Mouse (Mus musculus): Measurements from ENCODE around the gene Ccdc191. TPM values are rescaled to one million over a fixed set of nuclear protein-coding genes. Genes with fewer than 3 reads are reported as not detected.
A peak's percentile ranks its signal among the peaks of the same experiment; 100 is the strongest.

The Ccdc191 gene
- 14.1 and 18.8 TPM in 2 replicates for polyA plus RNA-seq (2015; fragmentation: Nextera tagmentation; extraction: Ambion mirVana)

GRCm38 (mm10) chr16:43889208-43890004, at the start of gene Ccdc191:
TSS of gene Ccdc191 (plus strand) at chr16:43889800.
- peak; percentile 100 for ATAC-seq (ENCODE audit: low FRiP score, low TSS enrichment)
- Histone ChIP-seq H3K9me3 (ENCODE audit: low read length) (no peaks in the 10 kb centered on the region), H3K27ac (ENCODE audit: low read length) (peak within 1 kb of the TSS; percentile 78), H3K36me3 (ENCODE audit: insufficient read depth, low read length) (no peaks in the 10 kb centered on the region), H3K4me1 (ENCODE audit: insufficient read depth, low read length) (peaks cover 15% of the 10 kb centered on the region), H3K4me2 (replicated peaks; ENCODE audit: low read depth, low read length) (peak within 1 kb of the TSS; percentile 94), H3K27me3 (ENCODE audit: insufficient read depth, low read length) (no peaks in the 10 kb centered on the region), H3K4me3 (ENCODE audit: low read length) (peak within 1 kb of the TSS; percentile 79), H3K9ac (replicated peaks; ENCODE audit: low read length) (peak within 1 kb of the TSS; percentile 94)
- WGBS: under 1% methylated on average over 32 of the region's 33 CpGs

GRCm38 (mm10) chr16:43841236-43841635, 48.4 kb upstream of the Ccdc191 start:
- Histone ChIP-seq H3K27ac (ENCODE audit: low read length) (no peak overlapping the region), H3K36me3 (ENCODE audit: insufficient read depth, low read length) (no peaks in the 10 kb centered on the region), H3K9ac (replicated peaks; ENCODE audit: low read length) (no peak overlapping the region), H3K4me2 (replicated peaks; ENCODE audit: low read depth, low read length) (no peak overlapping the region), H3K27me3 (ENCODE audit: insufficient read depth, low read length) (no peaks in the 10 kb centered on the region), H3K4me3 (ENCODE audit: low read length) (no peak overlapping the region), H3K4me1 (ENCODE audit: insufficient read depth, low read length) (no peaks in the 10 kb centered on the region), H3K9me3 (ENCODE audit: low read length) (no peaks in the 10 kb centered on the region)
- ATAC-seq (ENCODE audit: low FRiP score, low TSS enrichment): no peak
- WGBS: 67% methylated on average over 1 of the region's 1 CpGs

GRCm38 (mm10) chr16:43849839-43850238, 39.8 kb upstream of the Ccdc191 start:
- H3K9ac ChIP-seq (replicated peaks; ENCODE audit: low read length): no peak overlapping the region
- no peaks in the 10 kb centered on the region for H3K36me3 ChIP-seq (ENCODE audit: insufficient read depth, low read length)
- no peak overlapping the region for H3K27ac ChIP-seq (ENCODE audit: low read length)
- 56% methylated on average over 1 of the region's 1 CpGs for WGBS
- no peak for ATAC-seq (ENCODE audit: low FRiP score, low TSS enrichment)
- no peaks in the 10 kb centered on the region for H3K27me3 ChIP-seq (ENCODE audit: insufficient read depth, low read length)
- H3K4me1 ChIP-seq (ENCODE audit: insufficient read depth, low read length): no peaks in the 10 kb centered on the region
- H3K9me3 ChIP-seq (ENCODE audit: low read length): no peaks in the 10 kb centered on the region
- H3K4me2 ChIP-seq (replicated peaks; ENCODE audit: low read depth, low read length): no peak overlapping the region
- no peak overlapping the region for H3K4me3 ChIP-seq (ENCODE audit: low read length)

- no peak overlapping the region for H3K9ac ChIP-seq (replicated peaks; ENCODE audit: low read length)
Measured at GRCm38 (mm10) chr16:43858941-43859476, 30.6 kb upstream of the Ccdc191 start.

GRCm38 (mm10) chr16:43860624-43861023, 29.0 kb upstream of the Ccdc191 start:
- no peak for ATAC-seq (ENCODE audit: low FRiP score, low TSS enrichment)
- H3K36me3 ChIP-seq (ENCODE audit: insufficient read depth, low read length): peaks cover 18% of the 10 kb centered on the region
- no peak overlapping the region for H3K9ac ChIP-seq (replicated peaks; ENCODE audit: low read length)
- H3K27ac ChIP-seq (ENCODE audit: low read length): no peak overlapping the region
- no peaks in the 10 kb centered on the region for H3K27me3 ChIP-seq (ENCODE audit: insufficient read depth, low read length)
- no peaks in the 10 kb centered on the region for H3K9me3 ChIP-seq (ENCODE audit: low read length)
- H3K4me2 ChIP-seq (replicated peaks; ENCODE audit: low read depth, low read length): no peak overlapping the region
- WGBS: 82% methylated on average over 6 of the region's 6 CpGs
- H3K4me3 ChIP-seq (ENCODE audit: low read length): no peak overlapping the region
- H3K4me1 ChIP-seq (ENCODE audit: insufficient read depth, low read length): no peaks in the 10 kb centered on the region

More at GRCm38 (mm10) chr16:43858941-43859476, 30.6 kb upstream of the Ccdc191 start:
- Histone ChIP-seq H3K27me3 (ENCODE audit: insufficient read depth, low read length) (no peaks in the 10 kb centered on the region), H3K36me3 (ENCODE audit: insufficient read depth, low read length) (peaks cover 16% of the 10 kb centered on the region), H3K4me2 (replicated peaks; ENCODE audit: low read depth, low read length) (no peak overlapping the region), H3K4me1 (ENCODE audit: insufficient read depth, low read length) (no peaks in the 10 kb centered on the region), H3K9me3 (ENCODE audit: low read length) (no peaks in the 10 kb centered on the region), H3K27ac (ENCODE audit: low read length) (no peak overlapping the region), H3K4me3 (ENCODE audit: low read length) (no peak overlapping the region)
- WGBS: 89% methylated on average over 5 of the region's 5 CpGs
- no peak for ATAC-seq (ENCODE audit: low FRiP score, low TSS enrichment)

GRCm38 (mm10) chr16:43869805-43870204, 19.8 kb upstream of the Ccdc191 start:
- H3K36me3 ChIP-seq (ENCODE audit: insufficient read depth, low read length): peaks cover 31% of the 10 kb centered on the region
- no peaks in the 10 kb centered on the region for H3K27me3 ChIP-seq (ENCODE audit: insufficient read depth, low read length)
- H3K9ac ChIP-seq (replicated peaks; ENCODE audit: low read length): no peak overlapping the region
- H3K4me3 ChIP-seq (ENCODE audit: low read length): no peak overlapping the region
- no peak overlapping the region for H3K27ac ChIP-seq (ENCODE audit: low read length)
- no peak overlapping the region for H3K4me2 ChIP-seq (replicated peaks; ENCODE audit: low read depth, low read length)
- no peak for ATAC-seq (ENCODE audit: low FRiP score, low TSS enrichment)
- H3K9me3 ChIP-seq (ENCODE audit: low read length): no peaks in the 10 kb centered on the region
- H3K4me1 ChIP-seq (ENCODE audit: insufficient read depth, low read length): peaks cover 6% of the 10 kb centered on the region; the same call in 1 of the 2 replicates

- peaks cover 43% of the 10 kb centered on the region for H3K36me3 ChIP-seq (ENCODE audit: insufficient read depth, low read length)
- H3K4me3 ChIP-seq (ENCODE audit: low read length): no peak overlapping the region
- no peaks in the 10 kb centered on the region for H3K27me3 ChIP-seq (ENCODE audit: insufficient read depth, low read length)
- no peak overlapping the region for H3K9ac ChIP-seq (replicated peaks; ENCODE audit: low read length)
- ATAC-seq (ENCODE audit: low FRiP score, low TSS enrichment): no peak
- WGBS: 69% methylated on average over 7 of the region's 7 CpGs
- H3K4me1 ChIP-seq (ENCODE audit: insufficient read depth, low read length): peaks cover 6% of the 10 kb centered on the region; the same call in 1 of the 2 replicates
- H3K27ac ChIP-seq (ENCODE audit: low read length): no peak overlapping the region
- H3K4me2 ChIP-seq (replicated peaks; ENCODE audit: low read depth, low read length): no peak overlapping the region
- no peaks in the 10 kb centered on the region for H3K9me3 ChIP-seq (ENCODE audit: low read length)
Measured at GRCm38 (mm10) chr16:43871419-43871818, 18.2 kb upstream of the Ccdc191 start.

GRCm38 (mm10) chr16:43879769-43880168, 9.8 kb upstream of the Ccdc191 start:
- Histone ChIP-seq H3K4me1 (ENCODE audit: insufficient read depth, low read length) (no peaks in the 10 kb centered on the region), H3K36me3 (ENCODE audit: insufficient read depth, low read length) (peaks cover 37% of the 10 kb centered on the region), H3K27ac (ENCODE audit: low read length) (no peak overlapping the region), H3K27me3 (ENCODE audit: insufficient read depth, low read length) (no peaks in the 10 kb centered on the region), H3K4me3 (ENCODE audit: low read length) (no peak overlapping the region), H3K9me3 (ENCODE audit: low read length) (no peaks in the 10 kb centered on the region), H3K4me2 (replicated peaks; ENCODE audit: low read depth, low read length) (no peak overlapping the region), H3K9ac (replicated peaks; ENCODE audit: low read length) (no peak overlapping the region)
- WGBS: 70% methylated on average over 6 of the region's 6 CpGs
- ATAC-seq (ENCODE audit: low FRiP score, low TSS enrichment): no peak

GRCm38 (mm10) chr16:43881636-43882035, 8.0 kb upstream of the Ccdc191 start:
- Histone ChIP-seq H3K9me3 (ENCODE audit: low read length) (no peaks in the 10 kb centered on the region), H3K9ac (replicated peaks; ENCODE audit: low read length) (no peak overlapping the region), H3K4me2 (replicated peaks; ENCODE audit: low read depth, low read length) (no peak overlapping the region), H3K27ac (ENCODE audit: low read length) (no peak overlapping the region), H3K36me3 (ENCODE audit: insufficient read depth, low read length) (peaks cover 24% of the 10 kb centered on the region), H3K4me3 (ENCODE audit: low read length) (no peak overlapping the region), H3K4me1 (ENCODE audit: insufficient read depth, low read length) (no peaks in the 10 kb centered on the region), H3K27me3 (ENCODE audit: insufficient read depth, low read length) (no peaks in the 10 kb centered on the region)
- ATAC-seq (ENCODE audit: low FRiP score, low TSS enrichment): no peak
- WGBS: 59% methylated on average over 3 of the region's 3 CpGs

GRCm38 (mm10) chr16:43882329-43882728, 7.3 kb upstream of the Ccdc191 start:
- Histone ChIP-seq H3K4me2 (replicated peaks; ENCODE audit: low read depth, low read length) (no peak overlapping the region), H3K4me3 (ENCODE audit: low read length) (no peak overlapping the region), H3K36me3 (ENCODE audit: insufficient read depth, low read length) (peaks cover 21% of the 10 kb centered on the region), H3K9me3 (ENCODE audit: low read length) (no peaks in the 10 kb centered on the region), H3K9ac (replicated peaks; ENCODE audit: low read length) (no peak overlapping the region), H3K27me3 (ENCODE audit: insufficient read depth, low read length) (no peaks in the 10 kb centered on the region), H3K4me1 (ENCODE audit: insufficient read depth, low read length) (no peaks in the 10 kb centered on the region), H3K27ac (ENCODE audit: low read length) (no peak overlapping the region)
- ATAC-seq (ENCODE audit: low FRiP score, low TSS enrichment): no peak
- 92% methylated on average over 2 of the region's 2 CpGs for WGBS
